Mouse (Mus musculus) induced T-regulatory cell, adult 2 months (primary cell): ENCODE measurements around the gene Blvrb.
A peak's percentile ranks its signal among the peaks of the same experiment; 100 is the strongest.
"Not testable (repeated sequence)": the region's sequence is repeated elsewhere in the genome, so short reads cannot be mapped to it uniquely, and the experiment has no call there.

Experiments
- DNase-seq: peaks from one replicate; pipeline ENCODE4 v3.0.0-alpha.2; 2012; ENCODE audit warnings: low read depth

Blvrb gene

GRCm38 (mm10) chr7:27480927-27481626 lies 33.3 kb downstream of the Blvrb start:
- no peak for DNase-seq

GRCm38 (mm10) chr7:27481627-27481969 lies 33.8 kb downstream of the Blvrb start:
- peak; percentile 87 for DNase-seq

GRCm38 (mm10) chr7:27483860-27484259 lies 36.1 kb downstream of the Blvrb start:
- DNase-seq = no peak

DNA sequence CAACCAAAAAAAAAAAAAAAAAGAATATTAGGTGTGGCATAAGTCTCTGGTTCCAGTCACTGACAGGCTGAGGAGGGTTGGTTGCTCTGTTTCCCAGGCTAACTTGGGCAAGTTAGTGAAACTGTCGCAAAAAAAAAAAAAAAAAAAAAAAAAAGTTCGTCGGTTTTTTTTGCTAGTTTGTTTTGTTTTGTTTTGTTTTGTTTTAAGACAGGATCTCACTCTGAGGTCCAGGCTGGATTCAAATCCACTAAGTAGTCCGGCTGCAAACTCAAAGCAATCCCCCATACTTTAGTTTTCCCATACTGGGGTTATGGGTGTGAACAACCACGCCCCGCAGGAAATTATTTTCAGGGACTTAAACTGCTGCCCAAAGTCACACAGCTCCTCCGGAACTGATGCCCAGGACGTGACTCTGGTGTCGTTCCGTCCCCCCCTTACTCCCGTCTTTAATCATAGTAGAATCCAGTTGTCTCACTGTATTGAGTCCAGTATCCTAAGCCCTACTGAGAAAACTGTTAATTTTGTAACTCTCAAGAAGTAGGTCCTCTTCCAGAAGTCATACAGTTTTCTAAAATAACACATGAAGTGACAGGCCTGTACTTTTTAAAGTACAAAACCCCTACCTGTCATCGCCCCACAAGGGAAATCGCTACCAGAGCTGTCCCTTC lies 38.5 kb downstream of the Blvrb start:
- no peak for DNase-seq

GRCm38 (mm10) chr7:27486770-27487697 lies 39.3 kb downstream of the Blvrb start, which contains the start of gene Sertad1:
TSS of gene Sertad1 (plus strand) at chr7:27486910.
- DNase-seq = peak; percentile 100

DNA sequence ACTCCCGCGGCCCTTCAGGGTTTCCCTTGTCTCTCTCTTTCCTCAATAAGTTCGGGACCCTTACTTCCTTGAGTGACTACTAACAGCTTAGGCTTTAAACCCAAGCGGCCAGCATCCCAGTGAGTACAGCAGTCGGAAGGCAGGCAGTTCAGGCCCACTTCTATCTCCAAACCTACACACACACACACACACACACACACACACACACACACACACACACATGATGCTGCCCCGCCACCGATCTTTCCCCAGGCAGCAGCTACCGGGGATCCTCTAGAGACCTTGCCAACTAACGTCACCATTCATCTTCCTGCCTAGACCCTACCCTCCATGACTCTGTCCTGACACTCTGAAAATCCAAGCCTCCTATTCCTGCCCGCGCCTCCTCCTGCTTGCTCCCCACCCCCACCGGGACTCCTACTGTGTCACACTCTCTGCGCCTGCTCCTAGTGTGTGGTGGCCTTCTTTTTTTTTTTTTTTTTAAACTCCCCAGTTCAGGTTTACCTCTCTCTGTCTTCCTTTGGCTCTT lies 40.0 kb downstream of the Blvrb start:
- peak; percentile 61 for DNase-seq

DNA sequence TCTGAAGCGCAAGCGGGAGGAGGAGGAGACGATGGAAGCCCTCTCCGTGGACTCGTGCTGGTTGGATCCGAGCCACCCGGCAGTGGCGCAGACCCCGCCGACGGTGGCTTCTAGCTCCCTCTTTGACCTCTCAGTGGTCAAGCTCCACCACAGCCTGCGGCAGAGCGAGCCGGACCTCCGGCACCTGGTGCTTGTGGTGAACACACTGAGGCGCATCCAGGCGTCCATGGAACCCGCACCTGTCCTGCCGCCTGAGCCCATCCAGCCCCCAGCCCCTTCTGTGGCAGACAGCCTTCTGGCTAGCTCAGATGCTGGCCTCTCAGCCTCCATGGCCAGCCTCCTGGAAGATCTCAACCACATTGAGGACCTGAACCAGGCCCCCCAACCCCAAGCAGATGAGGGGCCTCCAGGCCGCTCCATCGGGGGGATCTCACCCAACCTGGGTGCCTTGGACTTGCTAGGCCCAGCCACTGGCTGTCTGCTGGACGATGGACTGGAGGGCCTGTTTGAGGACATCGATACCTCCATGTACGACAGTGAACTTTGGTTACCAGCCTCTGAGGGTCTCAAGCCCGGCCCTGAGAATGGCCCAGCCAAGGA lies 41.6 kb downstream of the Blvrb start:
- no peak for DNase-seq

DNA sequence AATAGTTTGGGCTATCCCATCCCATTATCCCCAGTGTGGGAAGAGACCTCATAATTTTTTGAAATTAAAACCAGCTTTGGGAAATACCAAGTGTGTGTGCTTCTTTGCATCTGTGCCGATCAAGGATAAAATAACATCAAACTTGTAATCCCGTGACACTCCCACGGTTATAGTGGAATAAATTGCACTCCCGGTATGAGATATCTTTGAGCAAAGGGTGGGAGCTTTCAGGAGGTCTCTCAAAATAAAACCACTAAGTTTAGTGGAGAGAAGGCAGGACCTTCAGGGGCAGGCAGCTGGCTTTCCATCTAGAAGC lies 42.4 kb downstream of the Blvrb start:
- no peak for DNase-seq

DNA sequence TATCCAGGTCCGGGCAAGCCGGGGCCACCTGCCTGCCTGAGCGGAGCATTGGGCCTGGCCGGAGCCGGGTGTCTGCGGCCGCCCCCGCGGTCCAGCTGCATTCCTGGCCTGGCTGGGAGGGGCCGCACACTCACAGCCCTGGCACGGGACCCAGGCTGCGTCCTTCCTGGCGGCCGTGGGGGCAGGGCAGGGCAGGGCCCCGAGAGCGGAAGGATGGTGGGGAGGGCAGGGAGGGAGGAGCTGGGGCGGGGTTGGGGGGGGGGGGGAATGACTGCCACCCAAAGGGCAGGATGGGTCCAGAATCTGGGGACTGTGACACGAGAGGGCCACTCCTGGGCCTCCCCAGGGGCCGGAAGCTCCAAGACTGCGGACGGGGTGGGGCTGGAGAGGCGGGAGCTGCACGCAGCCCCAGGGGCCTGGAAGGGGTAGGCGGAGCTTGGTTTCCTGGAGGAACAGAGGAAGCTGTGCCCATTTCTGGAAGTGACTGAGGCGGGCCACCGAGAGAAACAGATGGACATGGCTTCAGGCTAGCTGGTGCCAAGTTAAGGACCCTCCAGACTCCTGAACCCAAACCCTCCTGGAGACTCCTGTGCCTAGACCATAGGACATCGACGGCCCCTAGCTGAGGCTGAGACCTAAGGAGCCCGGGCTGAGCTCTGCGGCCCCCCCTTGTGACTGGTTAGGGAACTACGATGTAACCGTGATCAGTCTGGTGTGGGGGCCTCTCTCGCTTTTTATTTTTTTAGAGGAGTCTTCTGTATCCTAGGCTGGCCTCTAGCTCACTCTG lies 43.0 kb downstream of the Blvrb start:
- peak; percentile 94 for DNase-seq

GRCm38 (mm10) chr7:27491856-27492255 lies 44.1 kb downstream of the Blvrb start:
- no peak for DNase-seq

GRCm38 (mm10) chr7:27493022-27493421 lies 45.2 kb downstream of the Blvrb start:
- no peak for DNase-seq

- DNase-seq = no peak
Observed at GRCm38 (mm10) chr7:27493450-27493849, 45.7 kb downstream of the Blvrb start.

GRCm38 (mm10) chr7:27494659-27495367 lies 47.0 kb downstream of the Blvrb start:
- DNase-seq = not testable (repeated sequence)

DNA sequence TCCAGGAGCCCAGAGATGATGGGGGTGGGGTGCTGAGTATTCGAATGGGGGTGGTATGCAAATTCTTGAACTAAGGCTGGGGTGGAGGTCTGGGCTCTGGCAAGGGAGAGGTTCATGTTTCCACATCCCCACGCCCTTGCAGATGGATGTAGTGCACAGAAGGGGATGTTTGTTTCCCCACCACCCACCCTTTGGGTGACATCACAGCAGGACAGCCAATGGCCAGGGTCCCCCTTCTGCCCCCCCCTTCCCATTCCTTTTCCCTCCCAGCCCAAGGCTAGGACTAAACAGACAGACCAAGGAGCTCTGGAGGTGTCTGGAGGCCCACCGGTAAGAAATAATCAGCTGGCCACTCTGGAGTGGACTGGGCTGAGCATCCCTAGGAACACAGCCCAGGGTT lies 51.3 kb downstream of the Blvrb start, which contains the start of gene Prx:
TSS of gene Prx (plus strand) at position 289 of the 400 bp plus-strand sequence.
- DNase-seq = no peak

GRCm38 (mm10) chr7:27501620-27502019 lies 53.8 kb downstream of the Blvrb start:
- DNase-seq = no peak

DNA sequence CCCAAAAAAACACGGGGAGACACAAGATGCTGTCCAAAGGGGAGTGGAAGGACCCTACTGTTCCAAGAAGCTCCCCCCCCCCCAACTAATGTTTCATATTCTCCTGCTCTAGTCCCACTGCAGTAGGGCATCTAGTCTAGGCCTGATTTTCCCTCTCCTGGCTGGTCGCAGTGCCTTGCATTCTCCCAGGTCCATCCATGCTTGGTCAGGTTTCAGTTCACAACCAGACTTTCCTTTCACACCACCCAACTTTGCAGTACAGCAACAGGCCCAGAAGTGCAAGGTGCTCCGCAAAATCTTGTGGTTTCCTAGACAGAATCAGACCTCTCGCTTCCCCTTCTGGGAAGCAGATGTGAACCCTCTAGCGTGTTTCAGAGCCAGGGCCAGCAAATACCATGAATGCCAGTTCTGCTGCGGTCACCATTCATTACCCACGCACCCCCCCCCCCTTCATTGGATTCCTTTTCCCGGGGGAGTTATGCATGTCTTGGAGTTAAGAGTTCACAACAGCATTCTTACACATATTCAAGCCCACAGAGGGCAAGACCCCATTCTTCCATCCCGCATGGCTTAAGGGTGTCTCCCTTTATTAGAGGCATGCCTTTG lies 59.1 kb downstream of the Blvrb start:
- no peak for DNase-seq

DNA sequence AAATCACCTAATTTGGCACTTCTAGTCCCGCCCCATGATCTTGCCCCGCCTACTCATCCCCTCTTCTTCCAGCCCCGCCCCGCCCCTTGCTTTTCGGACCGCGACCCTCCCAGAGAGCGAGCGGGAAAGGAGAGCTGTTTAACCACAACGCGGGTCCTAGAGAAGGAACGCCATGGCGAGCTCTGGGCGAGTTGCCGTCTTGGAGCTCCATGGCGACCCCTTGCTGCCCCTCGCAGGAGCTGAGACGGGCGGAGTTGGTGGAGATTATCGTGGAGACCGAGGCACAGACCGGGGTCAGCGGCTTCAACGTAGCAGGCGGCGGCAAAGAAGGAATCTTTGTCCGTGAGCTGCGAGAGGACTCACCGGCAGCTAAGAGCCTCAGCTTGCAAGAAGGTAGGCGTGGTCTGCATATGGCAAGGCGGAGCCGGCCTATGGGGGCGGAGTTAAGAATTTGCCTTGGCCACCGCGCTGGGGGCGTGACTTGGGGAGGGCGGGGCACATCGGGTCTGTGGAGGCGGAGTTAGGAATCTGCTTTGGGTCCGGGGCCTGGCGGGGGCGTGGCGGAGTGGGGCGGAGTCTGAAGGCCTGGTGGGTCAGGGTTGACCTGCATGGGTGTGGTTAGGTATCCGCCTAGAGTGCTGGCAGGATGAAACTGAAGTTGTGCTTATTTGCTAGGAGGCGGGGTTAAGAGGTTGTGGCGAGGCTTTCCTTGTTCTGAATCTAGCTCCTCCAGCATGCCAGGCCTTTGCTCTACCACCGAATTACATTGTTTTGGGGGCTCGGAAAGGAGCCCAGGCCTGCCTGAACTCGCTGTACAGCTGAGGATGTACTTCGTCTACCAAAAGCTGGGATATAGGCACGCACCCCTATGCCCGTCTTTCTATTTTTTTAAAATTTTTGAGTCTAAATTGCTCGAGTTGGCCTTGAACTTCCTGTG lies 60.2 kb downstream of the Blvrb start:
- peak; percentile 100 for DNase-seq

GRCm38 (mm10) chr7:27508648-27509005 lies 60.8 kb downstream of the Blvrb start:
- peak; percentile 88 for DNase-seq

GRCm38 (mm10) chr7:27510809-27511208 lies 63.0 kb downstream of the Blvrb start:
- DNase-seq = no peak
